Mouse (Mus musculus) T-cell, adult 2 months (primary cell): ENCODE measurements around the gene Tm6sf2.
"Not testable (repeated sequence)": the region's sequence is repeated elsewhere in the genome, so short reads cannot be mapped to it uniquely, and the experiment has no call there.

Source experiments
- DNase-seq: peaks from one replicate; pipeline ENCODE4 v3.0.0; 2022; ENCODE audit warnings: low spot score

The Tm6sf2 gene

DNA sequence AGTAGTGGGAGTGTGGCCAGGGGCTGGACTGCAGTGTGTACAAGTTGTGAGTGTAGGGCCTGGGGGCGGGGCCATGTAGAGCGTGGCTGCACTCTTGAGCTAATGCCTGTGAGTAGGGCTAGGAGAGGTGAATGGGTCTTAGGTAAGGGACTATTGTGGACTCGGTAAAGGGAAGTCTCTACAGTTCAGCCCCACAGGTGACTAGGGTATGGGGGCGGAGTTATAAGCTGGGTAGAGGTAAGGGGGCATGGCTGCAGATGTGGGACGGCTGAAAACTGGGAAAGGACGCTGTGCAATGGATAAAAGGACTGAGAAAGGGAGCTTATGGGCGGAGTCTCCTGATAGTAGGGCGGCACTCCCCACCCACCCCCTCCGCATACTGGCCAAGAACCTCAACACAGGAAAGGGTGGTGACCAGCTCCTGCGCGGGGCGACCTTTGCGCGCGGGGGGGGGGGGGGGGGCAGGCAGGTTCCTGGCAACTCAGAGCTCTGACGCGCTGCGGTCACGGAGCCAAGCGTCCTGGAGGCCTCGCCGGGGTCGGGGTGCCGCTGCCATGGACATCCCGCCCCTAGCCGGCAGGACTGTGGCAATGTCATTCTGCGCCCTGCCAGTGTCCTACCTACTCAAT is at the start of gene Tm6sf2:
TSS of gene Tm6sf2 (plus strand) at position 484 of the 629 bp plus-strand sequence.
- peak; percentile 17 for DNase-seq

DNA sequence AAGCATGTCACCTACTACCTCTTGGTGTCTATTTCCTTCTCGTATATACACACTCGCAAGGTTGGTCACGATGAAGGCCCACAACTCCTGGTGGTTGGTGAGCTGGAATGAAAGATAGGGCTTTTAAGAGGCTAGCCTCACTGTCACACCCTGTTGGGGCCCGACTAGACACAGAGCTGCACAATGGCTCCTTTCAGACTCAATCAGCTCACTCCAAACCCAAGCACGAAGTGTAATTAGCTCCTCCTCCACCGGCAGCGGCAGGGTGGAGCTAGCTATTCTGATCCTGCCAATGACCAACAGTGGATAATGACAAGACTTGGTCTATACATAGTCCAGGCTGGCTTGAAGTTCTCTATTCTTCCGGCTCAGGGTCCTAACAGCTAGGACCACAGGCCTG is 49.1 kb upstream of the Tm6sf2 start:
- no peak for DNase-seq

DNA sequence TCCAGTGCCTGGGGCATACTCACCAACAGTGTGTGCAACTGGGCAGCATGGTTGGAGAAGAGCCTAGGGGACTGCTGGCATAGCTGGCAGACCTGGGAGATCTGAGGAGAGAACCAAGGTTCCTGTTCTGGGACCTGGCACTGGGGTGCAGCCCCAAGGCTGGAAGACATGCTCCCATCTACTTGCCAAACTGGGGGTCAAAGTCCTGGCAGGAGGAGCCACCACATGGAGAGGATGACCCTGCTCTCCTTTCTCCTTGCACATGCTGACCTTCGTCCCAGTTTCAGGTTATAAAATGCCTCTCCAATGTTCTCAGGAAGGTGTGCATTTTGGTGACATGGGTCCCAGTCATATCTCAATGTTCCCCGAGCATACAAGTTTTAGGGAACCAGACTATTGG is 46.6 kb upstream of the Tm6sf2 start:
- DNase-seq, result no peak

GRCm38 (mm10) chr8:70030255-70030654 is 42.5 kb upstream of the Tm6sf2 start:
- DNase-seq, result no peak

DNA sequence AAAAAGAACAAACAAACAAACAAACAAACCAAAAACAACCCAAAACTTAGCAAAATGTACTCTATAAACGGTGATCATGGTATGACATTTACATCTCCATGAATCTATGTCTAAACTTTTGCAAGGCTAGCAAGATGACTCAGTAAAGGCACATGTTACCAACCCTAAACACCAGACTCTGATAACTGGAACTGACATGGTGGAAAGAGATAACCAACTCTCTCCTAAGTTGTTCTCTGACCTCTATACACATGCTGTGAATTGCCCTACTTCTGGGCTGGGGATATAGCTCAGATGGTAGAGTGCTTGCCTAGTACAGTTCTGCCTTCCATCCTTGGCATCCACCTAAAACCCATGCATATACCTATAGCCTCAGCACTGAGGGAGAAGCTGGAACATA is 34.7 kb upstream of the Tm6sf2 start:
- DNase-seq, result no peak

- DNase-seq, result no peak
Measured at GRCm38 (mm10) chr8:70041885-70042546, 30.7 kb upstream of the Tm6sf2 start.

DNA sequence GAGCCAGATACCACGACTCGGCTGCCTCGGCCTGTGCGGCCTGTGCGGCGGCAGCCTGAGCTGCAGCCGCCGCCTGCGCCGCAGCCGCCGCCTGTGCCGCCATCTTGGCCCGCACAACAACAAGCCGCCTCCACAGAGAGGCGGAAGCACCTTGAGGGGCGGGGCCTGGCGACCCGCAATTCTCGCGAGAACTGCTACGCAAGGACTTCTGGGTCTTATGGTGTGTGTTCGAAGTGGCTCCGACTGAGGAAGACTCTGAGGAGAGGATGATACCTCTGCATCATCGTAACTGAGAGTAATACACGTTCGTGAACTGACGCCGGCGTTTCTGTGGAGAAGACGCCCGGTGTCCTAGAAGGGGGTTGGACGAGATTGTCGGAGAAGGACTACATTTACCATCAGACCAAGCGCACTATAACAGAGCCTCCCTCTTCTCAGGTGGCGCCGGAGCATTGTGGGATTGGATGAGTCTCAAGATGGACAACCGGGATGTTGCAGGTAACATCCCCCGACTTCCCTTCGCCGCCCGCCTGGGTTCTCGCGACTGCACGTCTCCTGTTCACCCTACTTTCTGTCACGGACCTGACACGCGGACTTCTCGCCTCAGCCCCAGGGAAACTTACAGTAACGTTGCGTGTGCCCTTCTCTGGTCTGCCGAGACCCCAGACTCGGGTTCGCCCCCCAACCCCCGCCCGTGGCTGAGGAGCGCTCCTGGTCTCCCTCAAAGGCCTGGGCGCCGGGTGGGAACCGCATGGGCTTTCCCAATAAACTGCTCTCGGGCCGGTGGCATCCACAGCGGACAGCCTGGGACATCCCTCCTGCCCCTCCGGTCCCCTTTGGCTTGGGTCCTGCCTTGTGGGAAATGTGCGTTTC is 29.9 kb upstream of the Tm6sf2 start, which contains the start of the genes Mau2 and Sugp1:
TSS of gene Mau2 (minus strand) at position 152 of the 873 bp plus-strand sequence.
TSS of gene Sugp1 (plus strand) at position 231 of the 873 bp plus-strand sequence.
- DNase-seq, result peak; percentile 97

GRCm38 (mm10) chr8:70043996-70044395 is 28.7 kb upstream of the Tm6sf2 start:
- no peak for DNase-seq

- no peak for DNase-seq
Measured at GRCm38 (mm10) chr8:70049662-70050061, 23.1 kb upstream of the Tm6sf2 start.

DNA sequence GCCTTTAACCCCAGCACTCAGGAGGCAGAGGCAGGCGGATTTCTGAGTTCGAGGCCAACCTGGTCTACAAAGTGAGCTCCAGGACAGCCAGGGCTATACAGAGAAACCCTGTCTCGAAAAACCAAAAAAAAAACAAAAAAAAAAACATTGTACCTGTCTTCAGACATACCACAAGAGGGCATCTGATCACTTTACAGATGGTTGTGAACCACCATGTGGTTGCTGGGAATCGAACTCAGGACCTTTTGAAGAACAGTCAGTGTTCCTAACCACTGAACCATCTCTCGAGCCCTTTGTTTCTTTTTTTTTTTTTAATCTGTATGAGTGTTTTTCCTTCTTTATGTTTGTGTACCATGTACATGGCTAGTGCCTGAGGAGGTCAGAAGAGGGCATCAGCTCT is 22.3 kb upstream of the Tm6sf2 start:
- DNase-seq, result not testable (repeated sequence)

GRCm38 (mm10) chr8:70057721-70058120 is 15.0 kb upstream of the Tm6sf2 start:
- no peak for DNase-seq

DNA sequence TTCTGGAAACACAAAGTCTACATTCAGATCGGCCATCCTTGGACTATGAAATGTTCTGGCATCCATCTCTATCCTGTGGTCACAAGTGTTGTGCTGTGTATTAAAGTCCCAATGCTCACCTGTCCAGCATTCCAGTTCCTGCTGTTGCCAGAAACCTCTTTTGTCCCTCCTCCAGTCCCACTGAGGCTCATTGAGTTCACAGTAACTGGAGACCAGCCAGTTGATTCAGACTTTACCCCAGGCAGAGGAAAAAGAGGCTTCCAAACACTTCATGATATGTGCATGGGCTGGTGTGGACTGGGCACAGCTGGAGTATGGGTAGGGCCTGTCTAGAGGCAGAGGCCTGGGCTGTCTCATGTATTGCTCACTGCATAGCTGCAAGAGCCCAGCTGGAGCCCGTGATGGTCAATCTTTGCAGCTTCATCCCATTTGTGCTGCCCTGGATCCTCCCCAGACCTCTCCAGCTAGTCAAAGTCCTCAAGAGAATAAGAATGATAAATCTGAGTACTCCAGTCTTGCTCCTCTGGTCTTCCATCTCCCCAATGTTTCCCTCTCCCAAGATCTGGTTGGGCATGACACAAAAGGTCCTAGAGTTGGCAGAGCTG is 786 bp upstream of the Tm6sf2 start:
- DNase-seq, result no peak

DNA sequence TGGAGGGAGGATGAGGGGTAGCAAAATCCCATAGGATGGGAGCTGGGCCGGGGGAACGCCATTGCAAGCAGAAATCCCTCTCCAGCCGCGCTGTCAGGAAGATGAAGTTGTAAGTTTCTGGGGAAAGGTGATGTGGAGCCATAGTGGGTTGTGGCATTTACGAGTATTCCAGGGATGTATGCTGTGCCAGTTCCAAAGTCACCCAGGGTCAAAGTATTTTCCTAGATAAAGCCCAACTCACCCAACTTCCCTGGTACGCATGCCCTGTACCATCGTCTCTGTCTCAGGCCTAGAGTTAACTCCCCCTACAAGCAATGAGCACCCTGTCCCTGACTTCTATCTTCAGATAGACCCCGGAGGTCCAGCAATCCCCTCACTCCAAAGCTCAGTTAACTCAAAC is 396 bp downstream of the Tm6sf2 start:
- no peak for DNase-seq

GRCm38 (mm10) chr8:70073682-70074081 is 958 bp downstream of the Tm6sf2 start:
- DNase-seq, result no peak

- DNase-seq, result no peak
Measured at GRCm38 (mm10) chr8:70081976-70082375, 9.3 kb downstream of the Tm6sf2 start.

- no peak for DNase-seq
Measured at GRCm38 (mm10) chr8:70083285-70083684, 10.6 kb downstream of the Tm6sf2 start, which contains the start of gene Hapln4. Gene Hapln4 (plus strand): TSS chr8:70083457.

DNA sequence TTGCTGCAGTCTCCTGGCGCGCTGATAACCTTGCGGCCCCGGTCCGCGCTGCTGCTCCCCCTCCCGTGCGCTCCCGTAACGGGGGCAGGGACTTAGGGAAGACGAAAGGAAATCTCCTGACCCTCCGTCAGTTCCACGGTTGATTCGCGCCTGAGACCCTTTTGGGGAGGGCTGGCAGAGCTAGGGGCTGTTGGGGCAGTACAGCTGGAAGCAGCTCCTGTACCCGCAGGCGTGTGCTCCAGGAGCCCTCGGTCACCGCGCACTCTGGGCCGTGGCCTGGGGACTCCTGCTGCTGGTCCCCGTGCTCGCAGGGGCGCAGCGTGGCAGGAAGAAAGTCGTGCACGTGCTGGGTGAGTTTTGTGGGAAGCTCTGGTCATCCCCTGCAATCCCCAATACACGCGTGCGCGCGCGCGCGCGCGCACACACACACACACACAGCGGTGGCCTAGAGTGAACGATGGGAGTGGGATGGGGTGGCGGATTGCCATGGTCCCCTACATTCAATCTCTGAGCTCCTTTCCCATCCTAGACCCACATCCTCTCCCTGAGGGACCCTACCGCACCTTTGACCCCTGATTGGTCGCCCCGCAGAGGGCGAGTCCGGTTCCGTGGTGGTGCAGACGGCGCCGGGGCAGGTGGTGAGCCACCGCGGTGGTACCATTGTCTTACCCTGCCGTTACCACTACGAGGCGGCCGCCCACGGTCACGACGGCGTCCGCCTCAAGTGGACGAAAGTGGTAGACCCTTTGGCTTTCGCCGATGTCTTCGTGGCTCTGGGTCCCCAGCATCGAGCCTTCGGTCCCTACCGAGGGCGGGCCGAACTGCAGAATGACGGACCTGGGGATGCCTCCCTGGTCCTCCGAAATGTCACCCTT is 11.7 kb downstream of the Tm6sf2 start:
- DNase-seq, result no peak

DNA sequence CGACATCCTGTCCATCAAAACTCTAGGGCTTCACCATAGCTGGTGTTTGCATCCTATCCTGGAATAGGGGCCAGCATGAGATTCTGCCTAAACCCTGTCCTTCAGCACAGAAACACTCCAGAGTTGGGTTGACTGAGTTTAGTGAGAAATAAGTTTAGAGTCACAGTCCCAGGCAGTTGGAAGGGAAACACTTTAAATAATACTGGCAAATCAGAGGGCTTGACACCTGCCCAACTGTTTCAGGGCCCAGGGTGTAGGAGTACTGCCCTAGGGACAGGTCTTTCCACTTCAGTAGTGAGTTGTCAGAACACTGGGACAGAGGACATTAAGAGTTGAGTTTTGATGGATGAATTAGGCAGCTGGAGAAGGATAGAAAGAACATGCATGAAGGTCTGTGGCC is 13.4 kb downstream of the Tm6sf2 start:
- DNase-seq, result no peak

- no peak for DNase-seq
Measured at GRCm38 (mm10) chr8:70087237-70087636, 14.5 kb downstream of the Tm6sf2 start.

- no peak for DNase-seq
Measured at GRCm38 (mm10) chr8:70087836-70088650, 15.3 kb downstream of the Tm6sf2 start.
